Comparison of ENCODE assay signal across 9 mouse cellular contexts in the genomic region with DNA sequence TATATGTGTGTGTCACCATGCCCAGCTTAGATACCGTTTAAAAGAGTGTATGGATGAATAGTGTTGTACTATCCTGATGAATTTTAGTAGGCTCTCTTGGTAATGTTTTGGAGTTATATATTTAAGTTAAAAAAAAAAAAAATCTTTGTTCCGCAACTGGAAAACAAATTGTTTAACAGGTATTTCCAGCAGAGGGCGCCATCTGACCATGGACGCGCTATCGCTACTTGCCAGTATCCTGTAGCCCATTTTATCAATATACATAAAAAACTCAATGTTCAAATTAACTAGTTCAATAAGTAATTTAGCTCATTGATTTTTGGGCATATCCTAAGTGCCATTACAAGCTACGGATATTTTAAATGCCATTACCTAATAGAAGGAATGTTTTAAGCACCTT. TPM values are rescaled to one million over a fixed set of nuclear protein-coding genes. Genes with fewer than 3 reads are reported as not detected.
DNase-seq lines count a peak whose midpoint lies in the region; TF ChIP-seq lines count a peak whose summit lies in the region.
"Had no signal": no experiment of that assay in that cellular context is flagged by ENCODE, and none has a peak within 500 bp of the region (broad histone marks: within the 10 kb centered on the region; RNA-seq: fewer than 3 reads in every experiment).

No protein-coding gene starts in this region.

- no peak overlapping the region for H3K27ac ChIP-seq in left cerebral cortex, adult 2 months
- H3K27ac ChIP-seq: hindbrain, embryonic 15.5 days had no signal

- peak; percentile 93 for TF ChIP-seq CTCF in left cerebral cortex, adult 2 months (IDR thresholded peaks at IDR 0.05)

- peak; percentile 50 to 84 for DNase-seq in adrenal gland, adult (ENCODE audit: inconsistent age in 2 of 2, low spot score in 1 of 2)
- DNase-seq in adrenal gland, adult 8-10 months: no peak
- DNase-seq in left cerebral cortex, adult 2 months (ENCODE audit: extremely low spot score in 1 of 2, low spot score in 2 of 2): peak; percentile 57 to 61
- no peak for DNase-seq in left cerebral cortex, adult 11 months (ENCODE audit: low spot score)
- peak; percentile 84 for DNase-seq in adrenal gland, postnatal 10 days
- DNase-seq in fibroblast of lung, adult 2 months (ENCODE audit: low read depth): peak; percentile 57
- peak; percentile 59 to 78 for DNase-seq in left cerebral cortex, postnatal 10 days (ENCODE audit: extremely low spot score in 1 of 2, low spot score in 2 of 2)
- peak; percentile 37 for DNase-seq in retina, adult 2 months (ENCODE audit: low read depth, low spot score)

- H3K4me3 ChIP-seq in left cerebral cortex, adult 2 months: no peak overlapping the region
- H3K4me3 ChIP-seq: hindbrain, embryonic 15.5 days had no signal

- intact Hi-C loops in left cerebral cortex, adult 2 months (cut with DNase I): loop anchor here (2.0 to 10.0 kb wide), 6 partner anchors 82 to 1814 kb away; no protein-coding TSS in a partner anchor
- intact Hi-C loops in left cerebral cortex, postnatal 10 days (cut with DNase I): loop anchor here (5.0 to 10.0 kb wide), 2 partner anchors 342 to 1584 kb away; a partner anchor contains a TSS

RNA-seq across cellular contexts. Expression of a gene that starts 14.8 kb away (rescaled TPM):
- total RNA-seq in adrenal gland, adult 8-10 months (2022): 100 to 1,000 TPM in 3 of 4 experiments, 10 to 100 TPM in 1; 97.1 to 120 (median 109) TPM
- total RNA-seq in left cerebral cortex, adult 2 months (2021): 100 to 1,000 TPM; 104 to 111 TPM
- 10 to 100 TPM; 83.7 to 86.5 TPM for total RNA-seq in adrenal gland, postnatal 10 days (2021)
- total RNA-seq in left cerebral cortex, postnatal 10 days (2021): 100 to 1,000 TPM; 107 TPM

Comparison
In these comparisons a context has a peak if more than half of its experiments do, and no peak if none do; other contexts are left out.
1. DNase-seq: peak in adrenal gland, adult (2 of 2), left cerebral cortex, adult 2 months (2 of 2), adrenal gland, postnatal 10 days (single experiment), fibroblast of lung, adult 2 months (single experiment), left cerebral cortex, postnatal 10 days (2 of 2) and retina, adult 2 months (single experiment); none in adrenal gland, adult 8-10 months (single experiment) and left cerebral cortex, adult 11 months (single experiment).